Mouse (Mus musculus) megakaryocyte, embryonic 14.5 days (primary cell): ENCODE data around the gene Mcrip1. TPM values are rescaled to one million over a fixed set of nuclear protein-coding genes. Genes with fewer than 3 reads are reported as not detected.

Experiments
- H3K27me3 ChIP-seq: replicated peaks from 2 replicates; pipeline ENCODE3; 2012; ENCODE audit warnings: inconsistent platforms
- H3K36me3 ChIP-seq: replicated peaks from 2 replicates; pipeline ENCODE3; 2012; ENCODE audit warnings: low read length, inconsistent platforms, mixed read lengths
- H3K4me1 ChIP-seq: 2 replicates; pipeline ENCODE4 v1.6.1; 2012; ENCODE audit warnings: inconsistent platforms
- H3K4me3 ChIP-seq: replicated peaks from 2 replicates; pipeline ENCODE3; 2012; ENCODE audit warnings: moderate library complexity, mild to moderate bottlenecking, inconsistent platforms
- H3K9me3 ChIP-seq: 2 replicates; pipeline ENCODE4 v1.6.1; 2012; ENCODE audit warnings: inconsistent platforms
- FLI1 ChIP-seq: IDR thresholded peaks from 2 replicates; pipeline ENCODE4 v1.6.1; 2012; ENCODE audit warnings: low read length, inconsistent platforms, mixed read lengths
- GATA1 ChIP-seq: IDR thresholded peaks from 3 replicates; pipeline ENCODE4 v1.6.1; 2012; ENCODE audit warnings: mixed read lengths, low read length, inconsistent platforms, borderline replicate concordance
- polyA plus RNA-seq: library from polyadenylated mRNA; stranded (reverse); fragments of >175 nt; gene quantifications from 2 replicates; pipeline ENCODE4 v1.2.3, GENCODE M21; 2012; ENCODE audit warnings: low replicate concordance; ENCODE audit not compliant: insufficient read depth

Mcrip1 gene
- polyA plus RNA-seq, 1 experiment, result 227 TPM

DNA sequence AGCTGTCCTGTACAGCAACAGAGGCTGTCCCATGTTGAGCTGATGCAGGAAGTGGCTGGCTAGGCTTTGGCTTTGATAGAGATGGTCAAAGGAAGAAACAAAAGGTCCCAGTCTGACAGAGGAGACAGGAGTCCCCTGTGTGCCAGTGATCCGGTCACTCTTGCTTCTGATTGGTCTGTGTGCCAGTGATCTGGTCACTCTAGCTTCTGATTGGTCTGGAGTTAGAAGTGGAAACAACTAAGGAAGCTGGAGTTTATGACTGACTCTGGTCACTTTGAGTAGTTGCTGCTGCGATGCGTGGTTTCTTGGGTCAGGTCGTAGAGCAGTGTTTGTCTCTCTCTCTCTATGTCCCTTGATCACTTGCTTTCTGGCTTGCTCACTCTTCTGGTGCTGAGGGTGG is 47.8 kb downstream of the Mcrip1 start:
- peaks cover 24% of the 10 kb centered on the region for H3K4me1 ChIP-seq
- H3K36me3 ChIP-seq, result peaks cover 29% of the 10 kb centered on the region
- H3K27me3 ChIP-seq, result peaks cover 18% of the 10 kb centered on the region
- H3K4me3 ChIP-seq, result no peak overlapping the region
- H3K9me3 ChIP-seq, result no peaks in the 10 kb centered on the region
- no peak for TF ChIP-seq GATA1

DNA sequence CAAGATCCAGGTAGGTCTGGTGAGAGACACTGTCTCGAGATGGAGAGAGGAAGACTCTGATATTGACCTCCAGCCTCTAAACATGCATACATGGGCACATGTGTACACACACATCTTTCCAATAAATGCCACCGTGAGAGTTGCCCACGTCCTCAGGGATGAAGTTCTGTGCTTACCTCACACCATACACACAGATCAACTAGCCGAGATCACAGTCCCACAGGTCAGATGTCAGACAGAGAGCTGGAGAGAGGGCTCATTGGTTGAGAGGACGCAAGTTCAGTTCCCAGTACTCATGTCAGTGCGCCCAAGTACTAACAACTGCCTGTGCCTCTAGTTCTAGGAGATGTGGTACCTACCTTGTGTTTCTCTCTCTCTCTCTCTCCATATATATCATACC is 48.5 kb downstream of the Mcrip1 start:
- Histone ChIP-seq H3K9me3 (no peaks in the 10 kb centered on the region), H3K27me3 (peaks cover 18% of the 10 kb centered on the region), H3K4me3 (peak overlapping the region; percentile 16), H3K36me3 (peaks cover 36% of the 10 kb centered on the region), H3K4me1 (peaks cover 21% of the 10 kb centered on the region)
- TF ChIP-seq FLI1 (no peak), GATA1 (no peak)

DNA sequence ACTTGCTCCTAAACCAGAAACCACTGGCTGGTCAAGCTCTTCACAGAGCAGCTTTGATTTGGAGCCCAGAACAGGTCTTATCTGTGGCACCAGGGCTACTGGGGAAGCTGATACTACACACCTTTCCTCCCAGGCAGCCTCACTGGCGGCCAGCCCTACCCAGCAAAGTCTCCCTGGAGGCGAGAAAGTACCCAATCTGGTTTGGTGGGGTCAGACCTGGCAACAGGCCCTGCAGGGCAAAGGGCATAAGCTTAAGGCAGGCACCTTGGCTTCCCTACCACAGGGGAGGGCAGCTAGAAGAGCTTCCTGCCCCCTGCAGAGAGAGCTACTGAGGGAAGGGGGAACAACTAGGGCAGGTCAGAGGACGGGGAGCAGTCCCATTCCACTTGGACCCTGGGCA is 49.2 kb downstream of the Mcrip1 start:
- Histone ChIP-seq H3K36me3 (peaks cover 42% of the 10 kb centered on the region), H3K4me1 (peaks cover 21% of the 10 kb centered on the region), H3K4me3 (no peak overlapping the region), H3K27me3 (peaks cover 16% of the 10 kb centered on the region), H3K9me3 (no peaks in the 10 kb centered on the region)
- TF ChIP-seq GATA1, result no peak
- TF ChIP-seq FLI1, result no peak

DNA sequence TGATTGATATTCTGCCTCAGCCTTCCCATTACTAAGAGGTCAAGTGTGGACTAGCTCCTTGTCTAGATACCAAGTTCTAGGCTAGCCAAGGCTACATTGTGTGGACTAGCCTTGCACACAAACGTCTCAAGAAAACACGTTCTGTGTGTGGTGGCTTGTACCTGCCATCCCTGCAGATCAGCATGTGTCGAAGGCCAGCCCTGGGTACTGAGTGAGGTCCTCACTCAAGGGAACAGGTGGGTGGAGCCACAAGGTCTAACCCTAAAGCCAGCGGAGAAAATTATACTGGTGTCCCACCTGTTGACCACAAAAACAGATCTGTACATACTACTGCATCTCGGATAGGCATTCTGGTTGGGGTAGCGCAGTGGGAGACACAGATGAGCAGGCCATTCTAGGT is 49.6 kb downstream of the Mcrip1 start:
- H3K9me3 ChIP-seq, result no peaks in the 10 kb centered on the region
- peaks cover 21% of the 10 kb centered on the region for H3K4me1 ChIP-seq
- no peak for TF ChIP-seq FLI1
- no peak for TF ChIP-seq GATA1
- no peak overlapping the region for H3K4me3 ChIP-seq
- peaks cover 15% of the 10 kb centered on the region for H3K27me3 ChIP-seq
- H3K36me3 ChIP-seq, result peaks cover 47% of the 10 kb centered on the region

DNA sequence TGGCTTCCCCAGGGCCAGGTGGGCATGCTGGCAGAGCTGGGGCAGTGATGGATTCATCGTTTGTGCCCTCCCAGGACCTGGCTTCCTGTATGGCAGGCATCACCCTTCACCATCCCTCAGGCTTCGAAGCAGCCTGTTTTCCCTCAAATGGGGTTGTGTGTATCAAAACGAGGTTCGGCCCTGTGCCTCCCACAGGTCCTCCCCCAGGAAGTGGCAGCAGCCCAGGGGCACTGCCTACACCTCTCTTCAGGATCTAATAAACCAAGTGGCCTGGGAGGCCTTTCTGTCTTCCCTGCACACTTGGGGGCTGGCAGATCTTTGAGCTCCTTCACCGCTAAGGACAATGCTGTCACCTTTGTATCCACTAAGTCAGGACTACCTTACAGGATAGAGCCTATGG is 50.6 kb downstream of the Mcrip1 start:
- Histone ChIP-seq H3K36me3 (peaks cover 57% of the 10 kb centered on the region), H3K27me3 (peaks cover 11% of the 10 kb centered on the region), H3K9me3 (no peaks in the 10 kb centered on the region), H3K4me1 (peaks cover 24% of the 10 kb centered on the region), H3K4me3 (no peak overlapping the region)
- TF ChIP-seq FLI1 (no peak), GATA1 (no peak)

DNA sequence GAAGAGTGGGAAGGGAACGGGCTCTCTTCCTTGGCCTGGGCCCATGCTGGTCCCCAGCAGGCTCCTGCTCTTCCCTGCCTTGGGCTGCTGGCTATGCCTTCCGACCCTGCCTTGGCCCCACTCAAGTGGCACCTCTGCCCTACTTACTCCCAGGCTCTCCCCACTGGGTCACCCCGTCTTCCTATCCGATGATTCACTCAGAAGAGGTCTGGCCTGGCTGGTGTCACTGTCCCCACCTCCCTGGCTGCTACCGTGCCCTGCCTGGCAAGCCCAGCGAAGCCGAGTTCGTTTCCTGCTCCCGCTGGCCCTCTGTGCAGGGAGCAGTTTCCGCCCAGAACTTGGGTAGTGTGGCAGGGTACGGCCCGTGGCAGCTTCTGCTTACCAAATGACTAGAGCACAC is 51.3 kb downstream of the Mcrip1 start:
- peaks cover 6% of the 10 kb centered on the region for H3K27me3 ChIP-seq
- peaks cover 63% of the 10 kb centered on the region for H3K36me3 ChIP-seq
- H3K4me1 ChIP-seq, result peaks cover 31% of the 10 kb centered on the region
- TF ChIP-seq FLI1 (no peak), GATA1 (no peak)
- no peaks in the 10 kb centered on the region for H3K9me3 ChIP-seq
- no peak overlapping the region for H3K4me3 ChIP-seq

DNA sequence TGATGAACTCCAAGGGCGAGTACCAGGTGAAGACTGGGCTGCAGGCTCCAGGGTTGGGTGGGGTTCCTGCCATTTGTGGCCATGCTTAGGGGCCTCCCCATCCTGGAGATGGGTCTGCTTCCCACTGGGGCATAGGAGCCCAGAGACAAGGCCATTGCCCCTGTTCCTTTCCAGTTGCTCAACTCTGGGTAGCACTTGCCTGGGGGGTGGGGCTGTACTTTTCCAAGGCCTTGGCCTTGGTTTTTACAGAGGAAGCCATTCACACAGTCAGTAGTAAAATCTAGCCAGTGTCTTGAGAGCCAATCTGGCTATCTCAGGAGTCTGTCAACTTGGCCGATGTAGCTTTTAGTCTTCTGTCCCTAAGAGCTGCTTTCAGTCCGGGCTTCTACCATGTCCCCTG is 52.1 kb downstream of the Mcrip1 start:
- Histone ChIP-seq H3K4me1 (peaks cover 39% of the 10 kb centered on the region), H3K4me3 (no peak overlapping the region), H3K9me3 (no peaks in the 10 kb centered on the region), H3K36me3 (peaks cover 63% of the 10 kb centered on the region), H3K27me3 (peaks cover 4% of the 10 kb centered on the region)
- no peak for TF ChIP-seq FLI1
- TF ChIP-seq GATA1, result no peak

DNA sequence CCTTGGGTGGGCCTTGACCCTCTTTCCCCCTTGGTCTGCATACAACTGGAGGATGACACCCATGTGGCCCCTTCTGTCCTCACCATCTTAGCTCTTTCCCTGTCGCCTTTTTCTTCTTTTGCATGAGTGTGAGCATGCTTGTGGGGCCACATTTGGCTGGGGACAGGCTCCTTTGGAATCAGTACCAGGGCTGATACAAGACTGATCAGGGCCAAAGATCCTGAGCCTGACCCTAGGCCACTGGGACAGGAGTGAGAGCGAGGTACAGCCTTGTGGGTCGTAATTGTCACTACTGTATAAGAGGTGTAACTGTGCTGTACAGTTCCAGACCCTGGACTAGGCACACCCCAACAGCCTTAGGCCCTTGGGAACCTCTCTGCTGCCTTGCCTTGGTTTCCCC is 55.6 kb downstream of the Mcrip1 start:
- Histone ChIP-seq H3K36me3 (peaks cover 67% of the 10 kb centered on the region), H3K4me1 (peaks cover 60% of the 10 kb centered on the region), H3K4me3 (peak overlapping the region; percentile 20), H3K27me3 (no peaks in the 10 kb centered on the region), H3K9me3 (no peaks in the 10 kb centered on the region)
- no peak for TF ChIP-seq FLI1
- TF ChIP-seq GATA1, result no peak

DNA sequence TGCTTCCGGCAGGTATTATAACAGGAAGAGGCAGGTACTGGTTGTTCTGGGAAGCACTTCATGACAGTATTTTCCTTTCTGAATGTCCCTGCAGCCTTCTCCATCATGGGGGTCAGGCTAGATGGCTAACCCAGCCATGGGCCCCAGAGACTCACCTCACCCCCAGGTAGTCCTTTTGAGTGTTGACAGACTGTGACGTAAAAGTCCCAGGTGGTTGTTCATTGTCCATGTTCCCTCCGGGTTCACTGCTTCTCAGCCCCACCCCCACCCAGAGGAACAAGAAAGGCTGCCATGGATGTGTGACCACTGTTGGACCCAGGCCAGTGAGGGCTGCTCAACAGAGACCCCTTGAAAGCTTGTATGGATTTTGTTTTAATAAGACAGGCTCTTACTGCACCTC is 56.2 kb downstream of the Mcrip1 start:
- peaks cover 65% of the 10 kb centered on the region for H3K4me1 ChIP-seq
- H3K4me3 ChIP-seq, result peak overlapping the region; percentile 98

More for the DNA sequence above, 56.2 kb downstream of the Mcrip1 start:
- H3K27me3 ChIP-seq, result no peaks in the 10 kb centered on the region
- peaks cover 67% of the 10 kb centered on the region for H3K36me3 ChIP-seq
- no peaks in the 10 kb centered on the region for H3K9me3 ChIP-seq
- no peak for TF ChIP-seq FLI1
- TF ChIP-seq GATA1, result no peak

Other genes with a start within 250 kb of the Mcrip1 start
- 2,399 and 2,630 TPM in 2 replicates for gene Actg1, start 201.2 kb downstream of the Mcrip1 start, polyA plus RNA-seq
- 1.7 and 3.0 TPM in 2 replicates for gene Fscn2, start 188.2 kb downstream of the Mcrip1 start, polyA plus RNA-seq
- gene Faap100, start 171.0 kb downstream of the Mcrip1 start, polyA plus RNA-seq, result 12.4 and 19.3 TPM in 2 replicates
- gene Nploc4, start 112.0 kb downstream of the Mcrip1 start, polyA plus RNA-seq, result 56.7 and 150 TPM in 2 replicates
- gene Tspan10, start 107.1 kb downstream of the Mcrip1 start, polyA plus RNA-seq, result not detected in 2 replicates
- gene Pde6g, start 96.2 kb downstream of the Mcrip1 start, polyA plus RNA-seq, result not detected in 2 replicates
- gene Oxld1, start 91.7 kb downstream of the Mcrip1 start, polyA plus RNA-seq, result 7.9 and 17.7 TPM in 2 replicates
- gene Ccdc137, start 91.6 kb downstream of the Mcrip1 start, polyA plus RNA-seq, result 11.0 TPM in 1 of 2 replicates, not detected in the other
- 12.1 and 61.1 TPM in 2 replicates for gene Arl16, start 82.1 kb downstream of the Mcrip1 start, polyA plus RNA-seq
- gene Mrpl12, start 65.1 kb downstream of the Mcrip1 start, polyA plus RNA-seq, result 217 and 285 TPM in 2 replicates
- 47.3 and 132 TPM in 2 replicates for gene Slc25a10, start 57.9 kb downstream of the Mcrip1 start, polyA plus RNA-seq
- gene Gcgr, start 19.0 kb downstream of the Mcrip1 start, polyA plus RNA-seq, result not detected in 2 replicates
- gene Ppp1r27, start 1.4 kb upstream of the Mcrip1 start, polyA plus RNA-seq, result 0.25 TPM in 1 of 2 replicates, not detected in the other
- 1,223 and 1,872 TPM in 2 replicates for gene P4hb, start 23.5 kb upstream of the Mcrip1 start, polyA plus RNA-seq
- gene Arhgdia, start 31.9 kb upstream of the Mcrip1 start, polyA plus RNA-seq, result 1,582 and 1,923 TPM in 2 replicates
- gene Alyref, start 48.6 kb upstream of the Mcrip1 start, polyA plus RNA-seq, result 25.9 and 253 TPM in 2 replicates
- gene Anapc11, start 48.7 kb upstream of the Mcrip1 start, polyA plus RNA-seq, result 247 and 315 TPM in 2 replicates
- 2.7 and 7.7 TPM in 2 replicates for gene Npb, start 58.8 kb upstream of the Mcrip1 start, polyA plus RNA-seq
- 143 and 168 TPM in 2 replicates for gene Pcyt2, start 68.2 kb upstream of the Mcrip1 start, polyA plus RNA-seq
- gene Sirt7, start 75.5 kb upstream of the Mcrip1 start, polyA plus RNA-seq, result 275 and 278 TPM in 2 replicates
- 59.5 and 102 TPM in 2 replicates for gene Mafg, start 83.9 kb upstream of the Mcrip1 start, polyA plus RNA-seq
- gene Pycr1, start 94.0 kb upstream of the Mcrip1 start, polyA plus RNA-seq, result 3.6 and 7.7 TPM in 2 replicates
- gene Myadml2, start 98.4 kb upstream of the Mcrip1 start, polyA plus RNA-seq, result 0.44 TPM in 1 of 2 replicates, not detected in the other
- gene Notum, start 111.4 kb upstream of the Mcrip1 start, polyA plus RNA-seq, result 0.46 TPM in 1 of 2 replicates, not detected in the other
- gene Aspscr1, start 123.2 kb upstream of the Mcrip1 start, polyA plus RNA-seq, result 237 and 458 TPM in 2 replicates
- 93.0 and 128 TPM in 2 replicates for gene Cenpx, start 164.0 kb upstream of the Mcrip1 start, polyA plus RNA-seq
- gene Lrrc45, start 164.2 kb upstream of the Mcrip1 start, polyA plus RNA-seq, result 10.0 and 23.5 TPM in 2 replicates
- 1.8 and 2.3 TPM in 2 replicates for gene Rac3, start 171.7 kb upstream of the Mcrip1 start, polyA plus RNA-seq
- 100 and 241 TPM in 2 replicates for gene Dcxr, start 177.6 kb upstream of the Mcrip1 start, polyA plus RNA-seq
- gene Cbr2, start 182.4 kb upstream of the Mcrip1 start, polyA plus RNA-seq, result 2.1 TPM in 1 of 2 replicates, not detected in the other
- 601 and 1,141 TPM in 2 replicates for gene Hmga1b, start 213.1 kb upstream of the Mcrip1 start, polyA plus RNA-seq
- 26.0 and 43.8 TPM in 2 replicates for gene Rfng, start 234.5 kb upstream of the Mcrip1 start, polyA plus RNA-seq
- 13.8 and 27.0 TPM in 2 replicates for gene Gps1, start 234.5 kb upstream of the Mcrip1 start, polyA plus RNA-seq
- 29.4 and 74.3 TPM in 2 replicates for gene Dus1l, start 246.7 kb upstream of the Mcrip1 start, polyA plus RNA-seq